Mouse (Mus musculus): ENCODE measurements around the gene Rnf121. TPM values are rescaled to one million over a fixed set of nuclear protein-coding genes. Genes with fewer than 3 reads are reported as not detected.
A peak's percentile ranks its signal among the peaks of the same experiment; 100 is the strongest.

Gene Rnf121
- polyA plus RNA-seq, 1 experiment from 2014 or later = 17.9 TPM

GRCm38 (mm10) chr7:102000296-102000695, 65.0 kb downstream of the Rnf121 start:
- peaks cover 87% of the 10 kb centered on the region for H3K36me3 ChIP-seq (ENCODE audit: inconsistent target)
- 96% methylated on average over 8 of the region's 8 CpGs for WGBS (ENCODE audit: missing documents)

GRCm38 (mm10) chr7:101999461-102000151, 65.7 kb downstream of the Rnf121 start:
- Histone ChIP-seq H3K79me2 (ENCODE audit: inconsistent target) (peaks cover 15% of the 10 kb centered on the region; the same call in 1 of the 2 replicates), H3K27ac (no peak overlapping the region)
- 100% methylated on average over 14 of the region's 15 CpGs for WGBS (ENCODE audit: missing documents)

More at GRCm38 (mm10) chr7:102000296-102000695, 65.0 kb downstream of the Rnf121 start:
- Histone ChIP-seq H3K79me2 (ENCODE audit: inconsistent target) (peaks cover 19% of the 10 kb centered on the region; the same call in 1 of the 2 replicates), H3K4me3 (ENCODE audit: inconsistent target) (no peak overlapping the region), H3K27ac (no peak overlapping the region)

GRCm38 (mm10) chr7:101998194-101998927, 66.9 kb downstream of the Rnf121 start:
- peaks cover 95% of the 10 kb centered on the region for H3K36me3 ChIP-seq (ENCODE audit: inconsistent target)
- 80% methylated on average over 14 of the region's 14 CpGs for WGBS (ENCODE audit: missing documents)
- no peak overlapping the region for H3K4me3 ChIP-seq (ENCODE audit: inconsistent target)
- peaks cover 12% of the 10 kb centered on the region; the same call in 1 of the 2 replicates for H3K79me2 ChIP-seq (ENCODE audit: inconsistent target)
- H3K27ac ChIP-seq = no peak overlapping the region

More at GRCm38 (mm10) chr7:101999461-102000151, 65.7 kb downstream of the Rnf121 start:
- peaks cover 90% of the 10 kb centered on the region for H3K36me3 ChIP-seq (ENCODE audit: inconsistent target)
- H3K4me3 ChIP-seq (ENCODE audit: inconsistent target) = no peak overlapping the region

GRCm38 (mm10) chr7:101994241-101994640, 71.0 kb downstream of the Rnf121 start:
- Histone ChIP-seq H3K79me2 (ENCODE audit: inconsistent target) (no peaks in the 10 kb centered on the region), H3K4me3 (ENCODE audit: inconsistent target) (no peak overlapping the region), H3K36me3 (ENCODE audit: inconsistent target) (peaks cover 100% of the 10 kb centered on the region), H3K27ac (no peak overlapping the region)
- 77% methylated on average over 3 of the region's 3 CpGs for WGBS (ENCODE audit: missing documents)

GRCm38 (mm10) chr7:101985081-101985480, 80.2 kb downstream of the Rnf121 start:
- Histone ChIP-seq H3K36me3 (ENCODE audit: inconsistent target) (peaks cover 34% of the 10 kb centered on the region), H3K4me3 (ENCODE audit: inconsistent target) (no peak overlapping the region), H3K79me2 (ENCODE audit: inconsistent target) (peaks cover 73% of the 10 kb centered on the region), H3K27ac (no peak overlapping the region)
- 88% methylated on average over 3 of the region's 3 CpGs for WGBS (ENCODE audit: missing documents)

- 60% methylated on average over 1 of the region's 1 CpGs for WGBS (ENCODE audit: missing documents)
- Histone ChIP-seq H3K79me2 (ENCODE audit: inconsistent target) (peaks cover 81% of the 10 kb centered on the region), H3K36me3 (ENCODE audit: inconsistent target) (peaks cover 15% of the 10 kb centered on the region), H3K27ac (no peak overlapping the region), H3K4me3 (ENCODE audit: inconsistent target) (no peak overlapping the region)
Measured at GRCm38 (mm10) chr7:101982735-101983134, 82.5 kb downstream of the Rnf121 start.

GRCm38 (mm10) chr7:101974505-101974904, 90.8 kb downstream of the Rnf121 start:
- Histone ChIP-seq H3K4me3 (ENCODE audit: inconsistent target) (no peak overlapping the region), H3K79me2 (ENCODE audit: inconsistent target) (peaks cover 74% of the 10 kb centered on the region), H3K36me3 (ENCODE audit: inconsistent target) (no peaks in the 10 kb centered on the region), H3K27ac (no peak overlapping the region)
- 65% methylated on average over 2 of the region's 2 CpGs for WGBS (ENCODE audit: missing documents)

GRCm38 (mm10) chr7:101973730-101974129, 91.5 kb downstream of the Rnf121 start:
- H3K4me3 ChIP-seq (ENCODE audit: inconsistent target) = no peak overlapping the region
- H3K36me3 ChIP-seq (ENCODE audit: inconsistent target) = no peaks in the 10 kb centered on the region
- no peak overlapping the region for H3K27ac ChIP-seq
- peaks cover 79% of the 10 kb centered on the region for H3K79me2 ChIP-seq (ENCODE audit: inconsistent target)
- WGBS (ENCODE audit: missing documents) = 47% methylated on average over 3 of the region's 3 CpGs

GRCm38 (mm10) chr7:101971721-101972120, 93.5 kb downstream of the Rnf121 start:
- Histone ChIP-seq H3K27ac (peak overlapping the region; percentile 84), H3K79me2 (ENCODE audit: inconsistent target) (peaks cover 89% of the 10 kb centered on the region), H3K4me3 (ENCODE audit: inconsistent target) (peak overlapping the region; percentile 65), H3K36me3 (ENCODE audit: inconsistent target) (no peaks in the 10 kb centered on the region)
- 15% methylated on average over 2 of the region's 2 CpGs for WGBS (ENCODE audit: missing documents)

- 2% methylated on average over 19 of the region's 19 CpGs for WGBS (ENCODE audit: missing documents)
- Histone ChIP-seq H3K79me2 (ENCODE audit: inconsistent target) (peaks cover 89% of the 10 kb centered on the region), H3K4me3 (ENCODE audit: inconsistent target) (peak overlapping the region; percentile 65), H3K27ac (peak overlapping the region; percentile 84), H3K36me3 (ENCODE audit: inconsistent target) (no peaks in the 10 kb centered on the region)
Measured at GRCm38 (mm10) chr7:101970821-101971461, 94.3 kb downstream of the Rnf121 start.

- no peaks in the 10 kb centered on the region for H3K36me3 ChIP-seq (ENCODE audit: inconsistent target)
- peak overlapping the region; percentile 65 for H3K4me3 ChIP-seq (ENCODE audit: inconsistent target)
- H3K79me2 ChIP-seq (ENCODE audit: inconsistent target) = peaks cover 89% of the 10 kb centered on the region
- peak overlapping the region; percentile 84 for H3K27ac ChIP-seq
- 1% methylated on average over 14 of the region's 17 CpGs for whole genome bisulfite sequencing (ENCODE audit: missing documents)
Measured at GRCm38 (mm10) chr7:101970429-101970775, 94.9 kb downstream of the Rnf121 start.

- WGBS (ENCODE audit: missing documents) = under 1% methylated on average over 43 of the region's 53 CpGs
- peak overlapping the region; percentile 84 for H3K27ac ChIP-seq
- no peaks in the 10 kb centered on the region for H3K36me3 ChIP-seq (ENCODE audit: inconsistent target)
- peak overlapping the region; percentile 65 for H3K4me3 ChIP-seq (ENCODE audit: inconsistent target)
- peaks cover 89% of the 10 kb centered on the region for H3K79me2 ChIP-seq (ENCODE audit: inconsistent target)
Measured at GRCm38 (mm10) chr7:101969694-101970428, 95.4 kb downstream of the Rnf121 start.
